11 mouse cellular contexts compared by ENCODE assay signal in genomic region chr10:118064816-118065216, GRCm38 (mm10).
DNase-seq lines count a peak whose midpoint lies in the region; ATAC-seq and TF ChIP-seq lines count a peak whose summit lies in the region.
"Had no signal": no experiment of that assay in that cellular context is flagged by ENCODE, and none has a peak within 500 bp of the region (broad histone marks: within the 10 kb centered on the region; RNA-seq: fewer than 3 reads in every experiment).

No protein-coding gene starts in this region.

- H3K4me1 ChIP-seq in heart, embryonic 15.5 days (replicated peaks), result 0 out of 2 replicates have a peak, but pooled peaks cover 3% of the 10 kb centered on the region
- no peaks in the 10 kb centered on the region for H3K4me1 ChIP-seq in liver, postnatal 0 days (ENCODE audit: insufficient read depth)
- H3K4me1 ChIP-seq in kidney, embryonic 14.5 days (ENCODE audit: control insufficient read depth, insufficient read depth, low read length), result no peaks in the 10 kb centered on the region
- H3K4me1 ChIP-seq: limb, embryonic 10.5 days had no signal

- no peak overlapping the region for H3K27ac ChIP-seq in heart, embryonic 15.5 days
- H3K27ac ChIP-seq in liver, postnatal 0 days (ENCODE audit: low read depth), result no peak overlapping the region
- H3K27ac ChIP-seq in kidney, embryonic 14.5 days (ENCODE audit: low read depth, low read length), result no peak overlapping the region
- H3K27ac ChIP-seq: limb, embryonic 10.5 days had no signal

- 33% methylated on average over 7 of the region's 7 CpGs for WGBS in heart, embryonic 15.5 days
- WGBS in liver, postnatal 0 days (ENCODE audit: insufficient replicate concordance), result 29% methylated on average over 7 of the region's 7 CpGs
- 80% methylated on average over 7 of the region's 7 CpGs for WGBS in kidney, embryonic 14.5 days

- H3K27me3 ChIP-seq in heart, embryonic 15.5 days, result no peaks in the 10 kb centered on the region
- H3K27me3 ChIP-seq in liver, postnatal 0 days (ENCODE audit: insufficient read depth, low read length), result no peaks in the 10 kb centered on the region
- H3K27me3 ChIP-seq in kidney, embryonic 14.5 days (ENCODE audit: control insufficient read depth, insufficient read depth, low read length), result no peaks in the 10 kb centered on the region

- no peak for DNase-seq in heart, postnatal 4 days
- peak; percentile 29 for DNase-seq in brain, embryonic 14.5 days (ENCODE audit: low read depth)
- DNase-seq in liver, postnatal 0 days, result peak; percentile 18
- peak; percentile 67 to 78 for DNase-seq in thymus, postnatal 10 days (ENCODE audit: low spot score in 2 of 2)
- DNase-seq in right cerebral cortex, postnatal 14 days, result no peak
- DNase-seq in adrenal gland, adult 2 months, result no peak
- DNase-seq: adrenal gland, adult 8-10 months; cerebellum, postnatal 36 days had no signal

- TF ChIP-seq CTCF in brain, embryonic 14.5 days (IDR thresholded peaks at IDR 0.05; ENCODE audit: borderline replicate concordance, extremely low read depth, insufficient read depth, insufficient read length), result no peak
- TF ChIP-seq CTCF in liver, postnatal 0 days (IDR thresholded peaks at IDR 0.05; ENCODE audit: low read depth), result 0 out of 2 replicates have a peak, but pooled peaks have one; percentile 2

- peak; percentile 67 for ATAC-seq in heart, embryonic 15.5 days (replicated peaks; ENCODE audit: insufficient number of reproducible peaks, insufficient read depth, low FRiP score, low read depth)
- peak; percentile 82 for ATAC-seq in liver, postnatal 0 days
- ATAC-seq in kidney, embryonic 14.5 days (ENCODE audit: low FRiP score, low TSS enrichment), result no peak

- TF ChIP-seq EP300 in liver, postnatal 0 days (IDR thresholded peaks at IDR 0.05; ENCODE audit: low read depth), result peak; percentile 88

- no peak overlapping the region for H3K9ac ChIP-seq in heart, embryonic 15.5 days
- H3K9ac ChIP-seq in liver, postnatal 0 days (replicated peaks), result no peak overlapping the region
- no peak overlapping the region for H3K9ac ChIP-seq in kidney, embryonic 14.5 days (ENCODE audit: low read depth, low read length)

- TF ChIP-seq POLR2A in brain, embryonic 14.5 days (IDR thresholded peaks at IDR 0.05; ENCODE audit: borderline replicate concordance, extremely low read depth, insufficient read depth, insufficient read length, poor library complexity, severe bottlenecking), result no peak

- no peak overlapping the region for H3K4me2 ChIP-seq in heart, embryonic 15.5 days
- H3K4me2 ChIP-seq in liver, postnatal 0 days (ENCODE audit: low read depth, low read length), result no peak overlapping the region
- H3K4me2 ChIP-seq in kidney, embryonic 14.5 days (replicated peaks; ENCODE audit: low read depth, low read length), result no peak overlapping the region

- H3K4me3 ChIP-seq in heart, embryonic 15.5 days, result no peak overlapping the region
- H3K4me3 ChIP-seq in liver, postnatal 0 days (ENCODE audit: low read depth, low read length), result no peak overlapping the region
- H3K4me3 ChIP-seq in kidney, embryonic 14.5 days (ENCODE audit: low read length), result no peak overlapping the region
- H3K4me3 ChIP-seq: limb, embryonic 10.5 days had no signal

- H3K36me3 ChIP-seq in heart, embryonic 15.5 days, result no peaks in the 10 kb centered on the region
- no peaks in the 10 kb centered on the region for H3K36me3 ChIP-seq in liver, postnatal 0 days (replicated peaks; ENCODE audit: insufficient read depth, low read length)
- H3K36me3 ChIP-seq in kidney, embryonic 14.5 days (ENCODE audit: control insufficient read depth, insufficient read depth, low read length), result no peaks in the 10 kb centered on the region
- H3K36me3 ChIP-seq: limb, embryonic 10.5 days had no signal

- H3K9me3 ChIP-seq in heart, embryonic 15.5 days (replicated peaks), result no peaks in the 10 kb centered on the region
- H3K9me3 ChIP-seq in liver, postnatal 0 days (ENCODE audit: low read length), result no peaks in the 10 kb centered on the region
- peaks cover 3% of the 10 kb centered on the region for H3K9me3 ChIP-seq in kidney, embryonic 14.5 days (ENCODE audit: control insufficient read depth, low read length)
- H3K9me3 ChIP-seq: limb, embryonic 10.5 days had no signal

Comparison
In these comparisons a context has a peak if more than half of its experiments do, and no peak if none do; other contexts are left out.
1. DNase-seq: peak in brain, embryonic 14.5 days (single experiment), liver, postnatal 0 days (single experiment) and thymus, postnatal 10 days (2 of 2); none in heart, postnatal 4 days (single experiment), right cerebral cortex, postnatal 14 days (single experiment) and adrenal gland, adult 2 months (single experiment).